Mouse (Mus musculus): ENCODE results near the gene Tmem30b. TPM values are rescaled to one million over a fixed set of nuclear protein-coding genes. Genes with fewer than 3 reads are reported as not detected.

The Tmem30b gene
- polyA plus RNA-seq, 1 experiment from 2014 or later = 19.4 TPM

DNA sequence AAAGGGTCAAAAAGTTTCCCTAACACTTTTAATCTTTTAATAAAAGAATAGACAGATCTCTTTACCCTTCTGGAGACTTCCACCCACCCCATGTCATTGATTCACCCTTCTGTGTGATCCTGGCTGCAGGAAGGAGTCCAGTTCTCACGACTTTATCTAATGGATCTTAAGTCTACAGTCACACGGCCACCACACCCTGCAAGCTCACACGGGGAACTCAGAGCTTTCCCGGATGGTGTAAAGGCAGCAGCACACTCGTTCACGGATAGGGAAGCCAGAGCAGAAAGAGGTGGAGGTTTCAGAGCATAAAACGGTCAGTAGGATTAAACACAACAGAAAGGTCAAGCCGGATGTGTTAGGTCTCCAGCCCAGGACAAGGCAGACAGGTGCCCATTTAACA is 2.1 kb upstream of the Tmem30b start:
- no peak overlapping the region for H3K9ac ChIP-seq (replicated peaks; ENCODE audit: low read depth)
- H3K9me3 ChIP-seq (ENCODE audit: low read length) = no peaks in the 10 kb centered on the region

DNA sequence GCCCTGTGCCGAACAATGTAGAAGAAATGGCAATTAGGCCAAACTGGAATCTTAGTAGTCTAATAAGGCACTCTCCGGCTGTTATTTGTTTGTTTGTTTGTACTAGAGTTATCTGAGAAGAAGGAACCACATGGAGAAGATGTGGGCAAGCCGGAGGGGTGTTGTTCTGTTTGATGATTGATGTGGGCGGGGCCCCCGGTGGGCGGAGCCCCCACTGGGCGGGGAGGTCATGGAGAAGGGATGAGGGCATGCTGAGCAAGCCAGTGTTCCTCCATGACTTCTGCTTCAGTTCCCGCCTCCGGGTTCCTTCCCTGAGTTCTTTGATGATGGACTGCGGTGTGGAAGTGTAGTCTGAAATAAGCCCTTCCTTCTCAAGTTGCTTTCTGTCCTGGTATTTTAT is 1.5 kb upstream of the Tmem30b start:
- no peak for DNase-seq (ENCODE audit: low spot score)
- no peaks in the 10 kb centered on the region for H3K4me1 ChIP-seq (ENCODE audit: insufficient read depth, low read depth, low read length)
- H3K4me2 ChIP-seq (replicated peaks; ENCODE audit: low read depth, low read length) = no peak overlapping the region
- H3K9me3 ChIP-seq (ENCODE audit: low read length) = no peaks in the 10 kb centered on the region
- peaks cover 30% of the 10 kb centered on the region for H3K27me3 ChIP-seq (replicated peaks; ENCODE audit: insufficient read depth, low read length)
- no peak for ATAC-seq
- H3K27ac ChIP-seq (ENCODE audit: low read length) = no peak overlapping the region
- TF ChIP-seq EP300 (IDR thresholded peaks at IDR 0.05) (no peak), CTCF (IDR thresholded peaks at IDR 0.05) (no peak)
- 31% methylated on average over 10 of the region's 10 CpGs for WGBS
- no peak overlapping the region for H3K9ac ChIP-seq (replicated peaks; ENCODE audit: low read depth)
- no peak overlapping the region for H3K4me3 ChIP-seq (ENCODE audit: low read depth, low read length)
- H3K36me3 ChIP-seq (ENCODE audit: insufficient read depth, low read length) = no peaks in the 10 kb centered on the region

More for the DNA sequence above, 2.1 kb upstream of the Tmem30b start:
- Histone ChIP-seq H3K36me3 (ENCODE audit: insufficient read depth, low read length) (no peaks in the 10 kb centered on the region), H3K27ac (ENCODE audit: low read length) (no peak overlapping the region), H3K4me3 (ENCODE audit: low read depth, low read length) (no peak overlapping the region), H3K27me3 (replicated peaks; ENCODE audit: insufficient read depth, low read length) (peaks cover 30% of the 10 kb centered on the region), H3K4me2 (replicated peaks; ENCODE audit: low read depth, low read length) (no peak overlapping the region), H3K4me1 (ENCODE audit: insufficient read depth, low read depth, low read length) (no peaks in the 10 kb centered on the region)
- no peak for ATAC-seq
- no peak for DNase-seq (ENCODE audit: low spot score)
- TF ChIP-seq EP300 (IDR thresholded peaks at IDR 0.05) (no peak), CTCF (IDR thresholded peaks at IDR 0.05) (no peak)
- 44% methylated on average over 8 of the region's 8 CpGs for WGBS

DNA sequence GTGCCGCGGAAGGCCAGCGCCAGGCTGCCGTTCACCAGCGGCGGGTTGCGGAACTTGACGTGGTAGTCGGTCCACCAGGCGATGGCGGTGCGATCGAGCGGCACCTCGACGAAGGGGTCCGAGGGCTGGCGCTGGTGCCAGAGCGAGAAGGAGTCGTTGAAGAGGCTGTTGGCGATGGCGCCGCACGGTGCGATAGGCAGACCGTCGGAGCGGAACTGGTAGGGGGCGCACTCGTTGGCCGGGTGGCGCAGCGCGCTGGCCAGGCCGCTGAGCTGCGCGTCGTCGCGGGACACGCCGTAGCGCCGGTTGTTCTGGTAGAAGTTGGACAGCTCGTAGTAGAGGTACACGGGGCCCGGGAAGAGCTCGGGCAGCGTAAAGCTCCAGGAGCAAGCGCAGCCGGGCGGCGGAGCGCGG is 513 bp downstream of the Tmem30b start:
- DNase-seq (ENCODE audit: low spot score) = peak; percentile 46
- peak overlapping the region; percentile 46 for H3K4me3 ChIP-seq (ENCODE audit: low read depth, low read length)
- peak overlapping the region; percentile 32; the same call in 1 of the 2 replicates for H3K27ac ChIP-seq (ENCODE audit: low read length)
- H3K4me1 ChIP-seq (ENCODE audit: insufficient read depth, low read depth, low read length) = no peaks in the 10 kb centered on the region
- no peaks in the 10 kb centered on the region for H3K9me3 ChIP-seq (ENCODE audit: low read length)
- H3K9ac ChIP-seq (replicated peaks; ENCODE audit: low read depth) = peak overlapping the region; percentile 26
- TF ChIP-seq CTCF (IDR thresholded peaks at IDR 0.05) = peak; percentile 66
- TF ChIP-seq EP300 (IDR thresholded peaks at IDR 0.05) = no peak
- WGBS = 1% methylated on average over 55 of the region's 55 CpGs
- peak; percentile 65 for ATAC-seq
- H3K36me3 ChIP-seq (ENCODE audit: insufficient read depth, low read length) = no peaks in the 10 kb centered on the region
- H3K4me2 ChIP-seq (replicated peaks; ENCODE audit: low read depth, low read length) = peak overlapping the region; percentile 73
- H3K27me3 ChIP-seq (replicated peaks; ENCODE audit: insufficient read depth, low read length) = peaks cover 30% of the 10 kb centered on the region

- Histone ChIP-seq H3K4me3 (ENCODE audit: low read depth, low read length) (peak overlapping the region; percentile 46), H3K9ac (replicated peaks; ENCODE audit: low read depth) (peak overlapping the region; percentile 26; the same call in 1 of the 2 replicates), H3K9me3 (ENCODE audit: low read length) (no peaks in the 10 kb centered on the region), H3K4me1 (ENCODE audit: insufficient read depth, low read depth, low read length) (no peaks in the 10 kb centered on the region), H3K36me3 (ENCODE audit: insufficient read depth, low read length) (no peaks in the 10 kb centered on the region), H3K4me2 (replicated peaks; ENCODE audit: low read depth, low read length) (peak overlapping the region; percentile 73), H3K27me3 (replicated peaks; ENCODE audit: insufficient read depth, low read length) (peaks cover 30% of the 10 kb centered on the region), H3K27ac (ENCODE audit: low read length) (no peak overlapping the region)
- TF ChIP-seq EP300 (IDR thresholded peaks at IDR 0.05) (no peak), CTCF (IDR thresholded peaks at IDR 0.05) (no peak)
- 16% methylated on average over 45 of the region's 48 CpGs for WGBS
- peak; percentile 16; the same call in 1 of the 2 replicates for ATAC-seq
- DNase-seq (ENCODE audit: low spot score) = no peak
Observed at GRCm38 (mm10) chr12:73544736-73545671, 1.2 kb downstream of the Tmem30b start.

DNA sequence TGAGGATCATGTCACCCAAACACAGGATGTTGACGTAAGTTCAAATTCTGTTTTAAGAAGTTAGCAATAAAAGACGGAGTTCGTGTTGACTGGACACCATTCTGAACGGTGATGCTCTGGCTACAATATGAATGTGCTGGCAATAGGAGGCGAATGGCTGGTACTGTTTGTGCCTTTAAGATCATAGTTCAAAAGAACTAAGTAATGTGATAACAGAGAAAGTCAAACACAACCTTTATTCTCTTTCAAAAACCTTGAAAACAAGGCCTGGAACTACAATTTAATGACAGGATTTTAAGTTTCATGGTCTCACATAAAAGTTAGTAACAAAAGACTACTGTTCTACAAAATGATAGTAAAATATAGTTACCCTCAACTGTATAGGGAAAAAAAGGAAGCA is 3.0 kb downstream of the Tmem30b start:
- Histone ChIP-seq H3K36me3 (ENCODE audit: insufficient read depth, low read length) (no peaks in the 10 kb centered on the region), H3K9me3 (ENCODE audit: low read length) (no peaks in the 10 kb centered on the region), H3K4me3 (ENCODE audit: low read depth, low read length) (no peak overlapping the region), H3K4me1 (ENCODE audit: insufficient read depth, low read depth, low read length) (no peaks in the 10 kb centered on the region), H3K4me2 (replicated peaks; ENCODE audit: low read depth, low read length) (no peak overlapping the region), H3K27me3 (replicated peaks; ENCODE audit: insufficient read depth, low read length) (peaks cover 30% of the 10 kb centered on the region), H3K27ac (ENCODE audit: low read length) (no peak overlapping the region), H3K9ac (replicated peaks; ENCODE audit: low read depth) (no peak overlapping the region)
- 76% methylated on average over 5 of the region's 5 CpGs for WGBS
- DNase-seq (ENCODE audit: low spot score) (no peak), ATAC-seq (no peak)
- no peak for TF ChIP-seq EP300 (IDR thresholded peaks at IDR 0.05)
- no peak for TF ChIP-seq CTCF (IDR thresholded peaks at IDR 0.05)

- Histone ChIP-seq H3K4me2 (replicated peaks; ENCODE audit: low read depth, low read length) (no peak overlapping the region), H3K4me1 (ENCODE audit: insufficient read depth, low read depth, low read length) (no peaks in the 10 kb centered on the region), H3K4me3 (ENCODE audit: low read depth, low read length) (no peak overlapping the region), H3K27me3 (replicated peaks; ENCODE audit: insufficient read depth, low read length) (peaks cover 13% of the 10 kb centered on the region), H3K36me3 (ENCODE audit: insufficient read depth, low read length) (no peaks in the 10 kb centered on the region), H3K27ac (ENCODE audit: low read length) (no peak overlapping the region), H3K9ac (replicated peaks; ENCODE audit: low read depth) (no peak overlapping the region), H3K9me3 (ENCODE audit: low read length) (no peaks in the 10 kb centered on the region)
- TF ChIP-seq CTCF (IDR thresholded peaks at IDR 0.05) (no peak), EP300 (IDR thresholded peaks at IDR 0.05) (no peak)
- ATAC-seq (no peak), DNase-seq (ENCODE audit: low spot score) (no peak)
- 75% methylated on average over 2 of the region's 2 CpGs for WGBS
Observed at GRCm38 (mm10) chr12:73540402-73540801, 5.8 kb downstream of the Tmem30b start.

All from lung, postnatal 0 days (tissue).